Mouse (Mus musculus) NIH3T3 (cell line): ENCODE data around the gene Mterf2.

ENCODE experiments used
- DNase-seq: peaks from one replicate; pipeline ENCODE4 v3.0.0-alpha.2; 2012; ENCODE audit warnings: low read depth

Gene Mterf2

GRCm38 (mm10) chr10:85127395-85128287 is at the start of gene Mterf2:
Gene Mterf2, minus strand, starts transcription at chr10:85128027.
- DNase-seq, result peak; percentile 97

- DNase-seq, result no peak
Measured at GRCm38 (mm10) chr10:85176640-85177039, 48.8 kb upstream of the Mterf2 start.

GRCm38 (mm10) chr10:85165306-85165705 is 37.5 kb upstream of the Mterf2 start:
- DNase-seq, result no peak

GRCm38 (mm10) chr10:85164791-85165190 is 37.0 kb upstream of the Mterf2 start:
- no peak for DNase-seq

- DNase-seq, result peak; percentile 75
Measured at GRCm38 (mm10) chr10:85161745-85162351, 34.0 kb upstream of the Mterf2 start.

- DNase-seq, result no peak
Measured at GRCm38 (mm10) chr10:85159989-85160619, 32.3 kb upstream of the Mterf2 start.

- DNase-seq, result no peak
Measured at GRCm38 (mm10) chr10:85157451-85157850, 29.6 kb upstream of the Mterf2 start.

GRCm38 (mm10) chr10:85154195-85154594 is 26.4 kb upstream of the Mterf2 start:
- peak; percentile 86 for DNase-seq

GRCm38 (mm10) chr10:85149226-85149625 is 21.4 kb upstream of the Mterf2 start:
- DNase-seq, result no peak

- DNase-seq, result no peak
Measured at GRCm38 (mm10) chr10:85146282-85146681, 18.5 kb upstream of the Mterf2 start.

GRCm38 (mm10) chr10:85141465-85141864 is 13.6 kb upstream of the Mterf2 start:
- no peak for DNase-seq

- DNase-seq, result no peak
Measured at GRCm38 (mm10) chr10:85136573-85136972, 8.7 kb upstream of the Mterf2 start.

GRCm38 (mm10) chr10:85128453-85128852 is 626 bp upstream of the Mterf2 start:
- peak; percentile 43 for DNase-seq

- DNase-seq, result no peak
Measured at GRCm38 (mm10) chr10:85125184-85125583, 2.6 kb downstream of the Mterf2 start.

GRCm38 (mm10) chr10:85114409-85114808 is 13.4 kb downstream of the Mterf2 start:
- no peak for DNase-seq

GRCm38 (mm10) chr10:85103085-85103885 is 24.5 kb downstream of the Mterf2 start:
- peak; percentile 79 for DNase-seq

GRCm38 (mm10) chr10:85102247-85103084 is 25.4 kb downstream of the Mterf2 start, which contains the start of the genes Fhl4 and Tmem263:
Gene Fhl4, minus strand, starts transcription at chr10:85102495.
Gene Tmem263, plus strand, starts transcription at chr10:85102627.
- DNase-seq, result peak; percentile 98

- no peak for DNase-seq
Measured at GRCm38 (mm10) chr10:85101841-85102240, 26.0 kb downstream of the Mterf2 start.

GRCm38 (mm10) chr10:85071605-85072152 is 56.1 kb downstream of the Mterf2 start:
- no peak for DNase-seq
